Mouse (Mus musculus): ENCODE data around the gene Orai3.
"Not testable (repeated sequence)": the region's sequence is repeated elsewhere in the genome, so short reads cannot be mapped to it uniquely, and the experiment has no call there.

The Orai3 gene

DNA sequence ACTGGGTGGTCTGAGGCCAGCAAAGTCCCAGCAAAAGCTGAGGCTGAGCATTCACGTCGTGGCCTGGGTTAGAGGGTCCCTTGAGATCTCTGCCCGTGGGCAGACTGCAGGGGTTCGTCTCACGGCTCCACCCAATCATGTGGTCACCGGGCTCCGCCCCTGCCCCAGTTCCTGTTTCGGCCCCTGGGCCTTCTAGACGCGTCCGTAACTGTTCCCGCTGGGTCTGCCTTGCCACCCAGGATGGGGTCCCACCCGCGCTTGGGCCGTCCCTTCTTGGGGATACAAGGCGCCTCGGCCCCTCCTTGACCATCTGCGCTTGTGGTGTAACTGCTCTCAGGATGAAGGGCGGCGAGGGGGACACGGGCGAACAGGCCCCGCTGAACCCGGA lies at the start of gene Orai3:
Gene Orai3, plus strand, starts transcription at position 165 of the 388 bp plus-strand sequence.
- peak; percentile 78 to 81 for DNase-seq

DNA sequence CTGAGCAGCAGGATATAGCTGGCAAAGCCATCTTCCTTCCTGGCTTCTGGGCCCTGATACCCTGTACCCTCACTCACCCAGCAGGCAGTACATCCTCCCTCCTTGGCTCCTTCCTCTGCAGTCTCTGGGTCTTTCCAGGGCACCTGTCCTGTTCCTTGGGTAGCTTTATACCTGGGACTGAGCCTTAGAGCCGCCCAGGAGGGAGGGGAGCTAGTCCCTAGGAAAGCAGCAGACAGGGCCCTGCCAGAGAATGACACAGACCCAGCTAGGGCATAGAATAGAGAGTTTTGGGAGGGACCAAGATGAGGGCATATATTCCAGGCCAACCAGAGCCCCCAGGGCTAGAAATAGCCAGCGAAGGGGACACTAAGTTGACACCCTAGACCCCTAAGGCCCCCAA lies 44.1 kb upstream of the Orai3 start:
- no peak for DNase-seq

GRCm38 (mm10) chr7:127725924-127726323 lies 43.7 kb upstream of the Orai3 start:
- no peak for DNase-seq

GRCm38 (mm10) chr7:127727898-127728297 lies 41.7 kb upstream of the Orai3 start:
- no peak for DNase-seq

DNA sequence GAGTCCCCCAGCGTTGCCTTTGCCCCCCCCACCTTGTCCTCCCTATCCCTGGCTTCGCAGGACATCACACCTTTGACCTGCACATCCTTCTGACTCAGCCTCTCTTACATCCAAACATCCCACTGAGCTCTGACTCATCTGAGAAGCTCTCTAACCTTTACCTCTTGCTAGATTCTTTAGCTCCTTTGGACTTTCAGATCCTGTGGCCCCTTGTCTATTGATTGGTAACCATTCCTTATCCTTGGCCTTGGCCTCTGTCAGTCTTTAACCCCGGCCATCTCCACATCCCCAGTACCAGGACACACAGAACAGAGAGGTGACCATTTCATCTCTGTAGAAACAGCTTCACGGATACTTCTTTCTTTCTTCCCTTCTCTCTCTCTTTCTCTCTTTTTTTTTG lies 39.4 kb upstream of the Orai3 start:
- no peak for DNase-seq

GRCm38 (mm10) chr7:127732066-127732465 lies 37.5 kb upstream of the Orai3 start, which contains the start of gene Ctf2:
Ctf2 (minus strand) TSS chr7:127732166.
- not testable (repeated sequence) for DNase-seq

DNA sequence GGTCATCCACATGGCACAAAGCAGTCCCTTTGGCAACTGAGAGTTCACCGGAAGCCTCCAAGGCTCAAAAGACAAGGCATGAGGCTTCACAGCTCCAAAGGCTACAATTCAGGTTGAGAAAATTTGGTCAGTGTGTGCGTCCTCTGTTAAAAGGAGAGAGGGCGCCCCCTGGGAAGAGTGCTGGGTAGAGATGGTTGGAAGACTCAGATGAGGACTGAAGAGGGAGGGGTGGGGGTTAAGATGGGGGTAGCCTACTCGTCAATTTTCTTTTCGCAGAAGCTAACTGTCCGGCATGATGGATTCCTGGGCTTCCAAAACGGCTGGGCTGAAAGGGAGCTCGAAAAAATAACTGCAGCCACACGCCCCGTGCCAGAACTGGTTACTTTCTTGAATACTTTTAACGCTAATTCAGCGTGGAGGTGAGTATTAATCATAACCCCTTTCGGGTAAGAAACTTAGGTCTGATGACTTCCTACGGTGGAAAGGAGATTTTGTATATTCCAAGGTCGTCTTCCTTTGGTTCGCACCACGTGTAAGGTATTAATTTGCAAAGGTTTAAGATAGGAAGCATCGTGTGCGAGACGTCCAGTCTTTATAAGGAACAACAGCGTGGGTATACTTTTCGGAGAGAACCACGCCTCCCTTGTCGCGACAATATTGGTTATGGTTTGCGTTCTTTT lies 25.1 kb upstream of the Orai3 start, which contains the start of gene Fbxl19:
Gene Fbxl19, plus strand, starts transcription at position 178 of the 680 bp plus-strand sequence.
- DNase-seq: peak; percentile 82 to 84

DNA sequence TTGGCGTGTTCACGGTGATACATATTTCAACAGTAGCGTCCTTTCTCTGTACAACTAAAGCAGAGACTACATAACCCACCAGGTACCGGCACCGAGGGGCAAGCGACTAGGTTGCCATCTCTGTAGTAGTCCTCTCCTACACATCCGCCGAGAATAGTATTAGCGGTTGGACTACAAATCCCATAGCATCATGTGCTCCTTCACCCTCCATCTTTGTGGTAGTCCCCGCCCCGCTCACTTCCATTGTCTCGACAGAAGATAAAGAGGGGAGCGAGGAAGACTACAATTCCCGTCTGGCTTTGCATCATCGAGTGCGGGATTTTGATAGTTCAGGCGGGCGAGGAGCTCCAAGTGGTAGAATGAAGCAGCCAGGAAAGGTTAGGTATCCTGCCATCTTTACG lies 24.4 kb upstream of the Orai3 start:
- DNase-seq: peak; percentile 89 to 98

DNA sequence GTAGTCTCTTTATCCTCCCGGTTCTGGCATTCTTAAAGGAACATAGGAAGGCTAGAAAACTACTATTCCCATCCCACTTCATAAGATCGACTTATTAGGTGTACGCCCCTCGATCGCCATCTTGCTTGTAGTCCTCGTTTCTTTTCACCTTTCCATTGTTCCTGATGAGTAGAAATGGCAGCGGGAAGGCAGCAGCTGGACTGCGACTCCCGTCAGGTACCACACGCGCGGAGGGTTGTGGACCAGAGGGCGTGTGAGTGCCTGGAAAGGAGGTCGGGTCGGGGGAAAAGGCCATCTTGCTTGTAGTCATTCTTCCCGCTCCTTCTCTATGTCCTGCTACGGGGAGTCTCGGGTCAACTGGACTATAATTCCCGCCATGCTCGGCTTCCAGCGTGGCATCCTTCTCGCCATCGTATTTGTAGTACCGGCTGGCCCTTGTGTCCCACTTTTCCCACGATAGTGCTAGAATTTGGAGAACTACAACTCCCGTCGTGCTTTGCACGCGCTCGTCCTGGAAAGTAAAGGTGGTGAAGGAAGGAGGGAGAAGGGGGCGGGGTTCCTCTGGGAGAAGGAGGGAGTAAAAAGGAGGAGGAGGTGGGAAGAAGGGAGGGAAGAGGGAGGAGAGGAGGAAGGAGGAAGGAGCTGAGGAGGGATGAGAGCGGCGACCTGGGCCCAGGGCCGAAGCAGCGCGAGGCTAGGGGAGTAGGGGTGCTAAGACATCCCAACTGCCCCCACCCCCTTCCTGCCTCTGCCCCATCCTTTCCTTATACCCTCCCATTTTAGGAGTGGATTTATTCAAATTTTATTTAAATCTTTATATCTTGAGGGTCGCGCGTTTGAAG lies 23.7 kb upstream of the Orai3 start:
- DNase-seq: peak; percentile 94 to 100

- peak; percentile 46 to 67 for DNase-seq
Measured at GRCm38 (mm10) chr7:127746494-127747491, 22.8 kb upstream of the Orai3 start.

GRCm38 (mm10) chr7:127747559-127748234 lies 21.9 kb upstream of the Orai3 start:
- no peak for DNase-seq

- no peak for DNase-seq
Measured at GRCm38 (mm10) chr7:127748235-127748560, 21.4 kb upstream of the Orai3 start.

DNA sequence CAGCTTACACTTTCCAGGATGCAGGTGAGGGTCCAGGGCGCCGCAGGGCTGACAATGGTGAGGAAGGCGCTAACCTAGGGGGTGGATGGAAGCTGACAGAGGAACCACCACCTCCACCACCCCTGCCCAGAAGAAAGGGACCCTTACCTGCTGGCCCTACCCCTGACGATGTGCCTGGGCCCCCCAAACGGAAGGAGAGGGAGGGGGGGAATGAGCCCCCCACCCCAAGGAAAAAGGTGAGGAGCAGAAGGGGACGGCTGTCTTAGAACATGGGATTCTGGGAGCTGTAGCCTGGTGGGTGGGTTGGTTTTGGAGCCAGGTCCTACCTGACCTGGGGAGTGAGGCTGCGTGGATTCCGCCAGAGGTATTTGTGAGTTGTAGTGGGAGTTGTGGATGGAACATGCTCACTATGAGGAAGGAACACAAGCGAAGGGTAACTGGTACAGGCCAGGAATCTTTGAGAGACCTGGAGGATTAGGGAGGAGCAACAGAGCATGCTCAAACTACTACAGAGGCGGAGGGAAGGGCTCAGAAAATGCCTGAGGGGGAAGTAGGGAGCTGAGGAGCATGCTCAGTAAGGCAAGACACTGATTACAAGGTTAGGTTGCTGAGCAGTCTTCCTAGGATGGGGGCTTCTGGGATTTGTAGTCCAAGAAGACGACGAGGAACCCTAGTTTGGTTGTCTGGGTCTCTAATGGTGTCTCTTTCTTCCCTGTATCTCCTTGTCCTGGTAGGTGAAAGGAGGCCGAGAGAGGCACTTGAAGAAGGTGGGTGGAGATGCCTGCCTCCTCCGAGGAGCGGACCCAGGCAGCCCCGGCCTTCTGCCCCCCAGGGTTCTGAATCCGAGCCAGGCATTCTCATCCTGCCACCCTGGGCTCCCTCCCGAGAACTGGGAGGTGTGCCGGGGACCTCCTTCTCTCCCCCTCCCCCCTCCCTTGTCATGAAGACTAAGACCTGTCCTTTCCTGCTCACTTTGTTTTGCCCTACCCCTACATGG lies 19.2 kb upstream of the Orai3 start:
- peak in 1 of 2 experiments; percentile 70 for DNase-seq

- DNase-seq: no peak
Measured at GRCm38 (mm10) chr7:127751619-127752018, 18.0 kb upstream of the Orai3 start.

DNA sequence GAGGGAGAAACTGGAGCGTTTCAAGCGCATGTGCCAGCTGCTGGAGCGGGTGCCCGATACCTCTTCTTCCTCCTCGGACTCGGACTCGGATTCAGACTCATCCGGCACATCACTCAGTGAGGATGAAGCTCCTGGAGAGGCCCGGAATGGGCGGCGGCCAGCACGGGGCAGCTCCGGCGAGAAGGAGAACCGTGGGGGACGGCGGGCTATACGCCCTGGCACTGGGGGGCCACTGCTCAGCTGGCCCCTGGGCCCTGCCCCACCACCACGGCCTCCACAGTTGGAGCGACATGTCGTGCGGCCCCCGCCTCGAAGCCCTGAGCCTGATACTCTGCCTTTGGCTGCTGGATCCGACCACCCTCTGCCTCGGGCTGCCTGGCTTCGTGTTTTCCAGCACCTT lies 17.5 kb upstream of the Orai3 start:
- DNase-seq: no peak

GRCm38 (mm10) chr7:127753158-127753557 lies 16.5 kb upstream of the Orai3 start:
- no peak for DNase-seq

DNA sequence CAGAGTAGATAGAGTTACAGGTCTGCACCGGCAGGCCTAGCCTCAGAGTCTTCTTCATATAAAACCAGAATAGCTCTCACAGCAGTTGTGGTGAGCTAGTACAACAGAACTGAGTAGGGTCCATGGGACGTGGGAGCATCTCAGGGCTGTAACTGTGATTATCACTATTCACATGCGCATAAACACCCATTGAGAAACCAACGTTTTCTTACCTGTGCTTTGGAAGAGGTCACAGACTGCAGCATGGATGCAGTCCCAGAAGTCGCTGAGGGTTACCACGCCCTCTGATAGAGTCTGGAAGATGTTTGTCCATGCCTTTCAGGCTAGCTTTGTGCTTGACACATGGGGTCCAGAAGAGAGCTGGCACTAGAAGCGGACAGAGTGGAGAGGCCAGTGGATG lies 15.9 kb upstream of the Orai3 start:
- DNase-seq: no peak

DNA sequence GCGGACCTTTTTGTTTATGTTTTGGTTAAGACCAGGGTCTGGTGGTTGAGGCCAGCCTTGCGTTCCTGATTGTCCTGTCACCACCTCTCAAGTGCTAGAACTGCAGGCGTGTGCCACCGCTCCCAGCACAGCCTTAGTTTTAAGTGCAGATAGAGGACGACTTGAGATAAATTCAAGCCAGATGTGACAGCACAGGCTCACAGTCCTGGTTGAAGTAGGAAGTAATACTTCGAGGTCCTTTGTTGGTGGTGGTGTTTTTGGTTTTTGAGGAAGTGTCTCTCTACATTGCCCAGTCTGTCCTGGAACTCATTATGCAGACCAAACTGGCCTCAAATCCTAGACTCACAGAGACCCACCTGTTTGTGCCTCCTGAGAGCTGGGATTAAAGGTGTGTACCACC lies 9.9 kb upstream of the Orai3 start:
- DNase-seq: no peak

DNA sequence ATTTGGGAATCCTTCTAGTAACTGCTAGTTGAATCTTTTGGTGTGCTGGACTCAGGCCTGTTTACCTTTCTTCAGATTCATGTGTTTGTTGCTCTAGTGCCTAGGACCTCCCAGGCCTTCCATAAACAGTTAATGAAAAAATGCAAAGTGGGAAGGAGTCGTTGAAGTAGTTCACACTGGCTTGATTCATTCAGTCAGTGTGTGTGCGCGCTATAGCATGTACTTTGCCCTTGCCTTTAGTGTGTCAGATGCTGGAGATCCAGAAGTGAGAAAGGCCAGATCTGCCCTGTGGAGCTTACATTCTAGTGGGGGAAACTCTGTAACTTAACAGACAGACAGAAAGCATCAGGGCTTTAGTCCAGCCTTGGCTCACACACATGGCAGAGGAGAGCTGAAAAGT lies 9.1 kb upstream of the Orai3 start:
- DNase-seq: no peak

GRCm38 (mm10) chr7:127761026-127761425 lies 8.6 kb upstream of the Orai3 start:
- DNase-seq: peak; percentile 75 to 82

DNA sequence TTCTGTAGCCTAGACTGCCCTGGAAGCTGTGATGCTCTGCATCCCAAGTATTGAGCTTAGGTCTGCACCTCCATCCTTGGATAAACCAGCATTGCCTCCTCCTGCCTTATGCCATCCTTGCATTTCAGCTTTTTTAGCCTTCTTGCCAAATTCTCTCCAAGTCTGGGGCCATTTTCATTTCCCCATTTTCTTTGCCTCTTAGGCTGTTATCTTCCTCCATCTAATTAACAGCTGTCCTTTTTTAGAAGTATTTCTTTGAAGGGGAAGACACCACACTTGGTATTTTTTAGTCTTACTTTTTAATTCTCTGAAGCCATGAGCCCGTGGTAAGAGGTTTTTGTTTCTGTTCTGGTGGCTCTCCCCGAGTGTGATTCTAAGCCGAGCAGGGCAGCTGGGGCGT lies 6.0 kb upstream of the Orai3 start:
- DNase-seq: no peak
